ENCODE assay signal across 17 mouse cellular contexts in genomic region chr6:71262142-71262833, GRCm38 (mm10). TPM values are rescaled to one million over a fixed set of nuclear protein-coding genes. Genes with fewer than 3 reads are reported as not detected.
DNase-seq lines count a peak whose midpoint lies in the region; ATAC-seq and TF ChIP-seq lines count a peak whose summit lies in the region.
"Had no signal": no experiment of that assay in that cellular context is flagged by ENCODE, and none has a peak within 500 bp of the region (broad histone marks: within the 10 kb centered on the region; RNA-seq: fewer than 3 reads in every experiment).

No protein-coding gene starts in this region.

- peak overlapping the region; percentile 86 for H3K9ac ChIP-seq in heart, embryonic 14.5 days (ENCODE audit: low read length)
- no peak overlapping the region for H3K9ac ChIP-seq in limb, embryonic 14.5 days (ENCODE audit: low read depth, low read length, severe bottlenecking)
- no peak overlapping the region for H3K9ac ChIP-seq in hindbrain, postnatal 0 days (replicated peaks; ENCODE audit: low read length)
- H3K9ac ChIP-seq: forebrain, embryonic 13.5 days; liver, postnatal 0 days; midbrain, embryonic 15.5 days had no signal

- peak overlapping the region; percentile 61 to 68 for H3K4me3 ChIP-seq in heart, embryonic 14.5 days (ENCODE audit: control insufficient read depth in 1 of 2, insufficient read depth in 1 of 2, low read depth in 1 of 2, low read length in 2 of 2)
- no peak overlapping the region for H3K4me3 ChIP-seq in limb, embryonic 14.5 days (replicated peaks; ENCODE audit: low read length)
- no peak overlapping the region for H3K4me3 ChIP-seq in hindbrain, postnatal 0 days (ENCODE audit: low read length)
- H3K4me3 ChIP-seq: forebrain, embryonic 13.5 days; midbrain, embryonic 15.5 days had no signal

- no peak for TF ChIP-seq CTCF in hindbrain, postnatal 0 days (IDR thresholded peaks at IDR 0.05; ENCODE audit: low read depth)

- peak; percentile 82 for ATAC-seq in heart, embryonic 14.5 days (ENCODE audit: insufficient number of reproducible peaks, insufficient read depth, low FRiP score, low read depth)
- ATAC-seq in limb, embryonic 14.5 days (ENCODE audit: low FRiP score, low read depth): peak; percentile 74
- no peak for ATAC-seq in hindbrain, postnatal 0 days
- ATAC-seq: forebrain, embryonic 13.5 days; liver, postnatal 0 days; midbrain, embryonic 15.5 days had no signal

- 28% methylated on average over 8 of the region's 8 CpGs for WGBS in heart, embryonic 14.5 days
- 70% methylated on average over 8 of the region's 8 CpGs for WGBS in limb, embryonic 14.5 days
- WGBS in hindbrain, postnatal 0 days: 77% methylated on average over 8 of the region's 8 CpGs

- H3K27ac ChIP-seq in heart, embryonic 14.5 days (replicated peaks in 1 of 2; ENCODE audit: control insufficient read depth in 1 of 2, insufficient read depth in 1 of 2, low read depth in 2 of 2, low read length in 2 of 2): peak overlapping the region; percentile 95 to 96
- no peak overlapping the region for H3K27ac ChIP-seq in limb, embryonic 14.5 days (replicated peaks; ENCODE audit: low read depth, low read length)
- H3K27ac ChIP-seq in hindbrain, postnatal 0 days: no peak overlapping the region
- H3K27ac ChIP-seq: forebrain, embryonic 13.5 days; midbrain, embryonic 15.5 days had no signal

- H3K4me2 ChIP-seq in heart, embryonic 14.5 days (ENCODE audit: low read length): peak overlapping the region; percentile 70
- H3K4me2 ChIP-seq in limb, embryonic 14.5 days (replicated peaks; ENCODE audit: low read depth, low read length, severe bottlenecking): no peak overlapping the region
- H3K4me2 ChIP-seq in hindbrain, postnatal 0 days (ENCODE audit: low read depth, low read length): no peak overlapping the region
- H3K4me2 ChIP-seq: forebrain, embryonic 13.5 days; midbrain, embryonic 15.5 days had no signal

- intact Hi-C loops in heart, postnatal 25 days (cut with DNase I): no loop called here

- DNase-seq in heart, adult 11 months: peak; percentile 96
- DNase-seq in heart, postnatal 25 days (ENCODE audit: low spot score): no peak
- peak; percentile 38 for DNase-seq in gastrocnemius, postnatal 25 days
- DNase-seq in limb, embryonic 14.5 days (ENCODE audit: low spot score): peak; percentile 39
- no peak for DNase-seq in lung, postnatal 25 days (ENCODE audit: low spot score)
- DNase-seq in urinary bladder, postnatal 10 days (ENCODE audit: low spot score): no peak
- DNase-seq in hindbrain, postnatal 0 days (ENCODE audit: low spot score): no peak
- DNase-seq: B cell, adult 2 months; cerebellum, adult 11-12 months; layer of hippocampus, postnatal 36 days; left cerebral cortex, postnatal 4 days; right cerebral cortex, postnatal 25 days had no signal

- H3K27me3 ChIP-seq in heart, embryonic 14.5 days (ENCODE audit: control insufficient read depth, insufficient read depth, low read length): no peaks in the 10 kb centered on the region
- no peaks in the 10 kb centered on the region for H3K27me3 ChIP-seq in limb, embryonic 14.5 days (ENCODE audit: control insufficient read depth, insufficient read depth, low read length)
- H3K27me3 ChIP-seq in hindbrain, postnatal 0 days (ENCODE audit: insufficient read depth, low read length): no peaks in the 10 kb centered on the region
- H3K27me3 ChIP-seq: forebrain, embryonic 13.5 days; midbrain, embryonic 15.5 days had no signal

- peaks cover 15% of the 10 kb centered on the region; the same call in 1 of the 2 replicates for H3K36me3 ChIP-seq in heart, embryonic 14.5 days (ENCODE audit: control insufficient read depth, insufficient read depth, low read length)
- H3K36me3 ChIP-seq in limb, embryonic 14.5 days (ENCODE audit: control insufficient read depth, insufficient read depth, low read length): no peaks in the 10 kb centered on the region
- H3K36me3 ChIP-seq in hindbrain, postnatal 0 days (ENCODE audit: insufficient read depth, low read length): no peaks in the 10 kb centered on the region
- H3K36me3 ChIP-seq: midbrain, embryonic 15.5 days had no signal

- H3K9me3 ChIP-seq in heart, embryonic 14.5 days (ENCODE audit: control insufficient read depth, low read length): no peaks in the 10 kb centered on the region
- H3K9me3 ChIP-seq in limb, embryonic 14.5 days (ENCODE audit: control insufficient read depth, low read length): no peaks in the 10 kb centered on the region
- no peaks in the 10 kb centered on the region for H3K9me3 ChIP-seq in hindbrain, postnatal 0 days (ENCODE audit: low read length)
- H3K9me3 ChIP-seq: forebrain, embryonic 13.5 days; midbrain, embryonic 15.5 days had no signal

- TF ChIP-seq POLR2A in limb, embryonic 14.5 days (IDR thresholded peaks at IDR 0.05; ENCODE audit: borderline replicate concordance, extremely low read depth, insufficient read depth, insufficient read length): no peak

- H3K4me1 ChIP-seq in heart, embryonic 14.5 days (ENCODE audit: control insufficient read depth in 2 of 2, insufficient read depth in 2 of 2, low read length in 2 of 2): peaks cover 11 to 33% of the 10 kb centered on the region in 2 experiments
- no peaks in the 10 kb centered on the region for H3K4me1 ChIP-seq in limb, embryonic 14.5 days (ENCODE audit: control insufficient read depth, insufficient read depth, low read length)
- no peaks in the 10 kb centered on the region for H3K4me1 ChIP-seq in hindbrain, postnatal 0 days (ENCODE audit: insufficient read depth, low read length)
- H3K4me1 ChIP-seq: forebrain, embryonic 13.5 days; midbrain, embryonic 15.5 days had no signal

RNA-seq across cellular contexts. Expression of gene Krcc1, which starts 9.2 kb away (rescaled TPM):
- total RNA-seq in heart, postnatal 25 days (2021): 10 to 100 TPM; 54.6 to 54.9 TPM
- 10 to 100 TPM; 23.2 to 27.4 TPM for total RNA-seq in gastrocnemius, postnatal 25 days (2021)
- 65.1 and 69.2 TPM in 2 replicates for polyA plus RNA-seq in heart, embryonic 14.5 days (2014; fragmentation: Nextera tagmentation; extraction: Ambion mirVana)
- 15.2 and 23.5 TPM in 2 replicates for polyA plus RNA-seq in limb, embryonic 14.5 days (2012; rRNA removed)
- polyA plus RNA-seq in limb, embryonic 14.5 days (2014; fragmentation: Nextera tagmentation; extraction: Ambion mirVana): 45.9 and 47.0 TPM in 2 replicates
- total RNA-seq in hindbrain, postnatal 0 days (2014; rRNA removed): 11.2 and 11.7 TPM in 2 replicates
- polyA plus RNA-seq in hindbrain, postnatal 0 days (2015; fragmentation: Nextera tagmentation; extraction: Ambion mirVana): 19.8 and 22.9 TPM in 2 replicates

RNA-seq across cellular contexts. Expression of gene Smyd1, which starts 59.7 kb away (rescaled TPM):
- 100 to 1,000 TPM; 375 to 394 TPM for total RNA-seq in heart, postnatal 25 days (2021)
- 100 to 1,000 TPM; 292 to 319 TPM for total RNA-seq in gastrocnemius, postnatal 25 days (2021)
- polyA plus RNA-seq in heart, embryonic 14.5 days (2014; fragmentation: Nextera tagmentation; extraction: Ambion mirVana): 136 and 147 TPM in 2 replicates
- polyA plus RNA-seq in limb, embryonic 14.5 days (2012; rRNA removed): 26.1 and 26.3 TPM in 2 replicates
- 14.9 and 19.1 TPM in 2 replicates for polyA plus RNA-seq in limb, embryonic 14.5 days (2014; fragmentation: Nextera tagmentation; extraction: Ambion mirVana)
- 0.89 and 1.6 TPM in 2 replicates for total RNA-seq in hindbrain, postnatal 0 days (2014; rRNA removed)
- polyA plus RNA-seq in hindbrain, postnatal 0 days (2015; fragmentation: Nextera tagmentation; extraction: Ambion mirVana): 0.18 and 0.19 TPM in 2 replicates
- total RNA-seq: common myeloid progenitor, adult 5-6 weeks had no signal

Comparison
In these comparisons a context has a peak if more than half of its experiments do, and no peak if none do; other contexts are left out.
1. DNase-seq: peak in heart, adult 11 months (single experiment), gastrocnemius, postnatal 25 days (single experiment) and limb, embryonic 14.5 days (single experiment); none in heart, postnatal 25 days (single experiment), lung, postnatal 25 days (single experiment), urinary bladder, postnatal 10 days (single experiment) and hindbrain, postnatal 0 days (single experiment).
2. H3K27ac ChIP-seq: peak in heart, embryonic 14.5 days (2 of 2); none in limb, embryonic 14.5 days (single experiment) and hindbrain, postnatal 0 days (single experiment).
3. H3K4me3 ChIP-seq: peak in heart, embryonic 14.5 days (2 of 2); none in limb, embryonic 14.5 days (single experiment) and hindbrain, postnatal 0 days (single experiment).
4. RNA of gene Smyd1, which starts 59.7 kb away (total RNA-seq): 375 to 394 TPM in heart, postnatal 25 days and 292 to 319 TPM in gastrocnemius, postnatal 25 days; 0.89 to 1.6 TPM in hindbrain, postnatal 0 days; every median in the first group is over 100 times any median in the second.